Mouse (Mus musculus): ENCODE measurements around the gene Arhgap44. TPM values are rescaled to one million over a fixed set of nuclear protein-coding genes. Genes with fewer than 3 reads are reported as not detected.
A peak's percentile ranks its signal among the peaks of the same experiment; 100 is the strongest.

Gene Arhgap44
- polyA plus RNA-seq, 1 experiment = 0.45 TPM

DNA sequence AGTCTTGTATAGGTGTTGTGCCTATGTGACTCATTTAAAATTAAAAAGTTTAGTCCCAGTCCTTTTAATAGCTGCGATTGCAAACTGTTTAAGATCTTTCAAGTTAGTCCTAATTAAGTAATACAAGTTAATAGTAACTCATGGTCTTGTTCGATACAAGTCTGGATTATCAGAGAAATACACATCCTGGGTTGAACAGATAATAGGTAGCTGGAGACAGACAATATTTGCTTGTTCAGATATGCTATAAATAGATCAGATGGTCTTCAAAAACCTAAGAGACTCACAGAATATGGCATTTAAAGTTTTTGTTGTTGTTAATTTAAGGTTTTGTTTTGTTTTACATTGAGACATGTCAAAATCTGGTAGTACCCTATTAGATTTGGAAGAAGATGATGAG is 190.3 kb downstream of the Arhgap44 start:
- H3K4me1 ChIP-seq (ENCODE audit: control insufficient read depth, insufficient read depth, low read length) = no peaks in the 10 kb centered on the region
- 64% methylated on average over 2 of the region's 2 CpGs for WGBS
- no peak overlapping the region for H3K27ac ChIP-seq (ENCODE audit: control insufficient read depth, insufficient read depth, low read depth, low read length, poor library complexity)
- TF ChIP-seq POLR2A (IDR thresholded peaks at IDR 0.05; ENCODE audit: borderline replicate concordance, control insufficient read depth, low read depth, low read length) = no peak
- TF ChIP-seq CTCF (IDR thresholded peaks at IDR 0.05; ENCODE audit: control insufficient read depth, insufficient read depth, low read length) = no peak
- no peak overlapping the region for H3K4me3 ChIP-seq (replicated peaks; ENCODE audit: control insufficient read depth, low read depth, low read length)

DNA sequence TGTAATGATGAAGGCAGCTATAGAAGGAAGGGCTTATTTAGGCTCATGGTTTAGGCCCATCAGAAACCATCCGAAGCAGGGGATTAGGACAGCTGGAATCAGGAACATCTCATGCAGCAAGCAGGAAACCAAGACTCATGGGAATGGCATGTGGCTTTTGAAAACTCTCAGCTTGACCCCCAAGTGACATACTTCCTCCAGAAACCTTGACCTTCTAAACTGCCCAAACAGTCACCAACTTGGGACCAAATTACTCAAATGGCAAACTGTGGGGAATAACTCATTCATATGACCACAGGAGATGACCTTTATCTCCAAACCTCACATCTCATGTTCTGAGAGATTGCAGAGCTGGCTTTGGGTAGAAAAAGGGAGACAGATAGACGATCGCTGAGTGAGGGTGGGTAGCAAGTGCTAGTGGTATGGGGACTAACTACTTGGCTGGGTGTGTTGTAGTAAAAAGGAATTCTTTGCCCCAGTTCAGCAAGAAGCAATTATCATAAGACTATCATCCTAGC is 191.2 kb downstream of the Arhgap44 start:
- H3K4me3 ChIP-seq (replicated peaks; ENCODE audit: control insufficient read depth, low read depth, low read length) = no peak overlapping the region
- no peak for TF ChIP-seq CTCF (IDR thresholded peaks at IDR 0.05; ENCODE audit: control insufficient read depth, insufficient read depth, low read length)
- TF ChIP-seq POLR2A (IDR thresholded peaks at IDR 0.05; ENCODE audit: borderline replicate concordance, control insufficient read depth, low read depth, low read length) = no peak
- H3K27ac ChIP-seq (ENCODE audit: control insufficient read depth, insufficient read depth, low read depth, low read length, poor library complexity) = no peak overlapping the region
- 52% methylated on average over 3 of the region's 3 CpGs for WGBS
- no peaks in the 10 kb centered on the region for H3K4me1 ChIP-seq (ENCODE audit: control insufficient read depth, insufficient read depth, low read length)

DNA sequence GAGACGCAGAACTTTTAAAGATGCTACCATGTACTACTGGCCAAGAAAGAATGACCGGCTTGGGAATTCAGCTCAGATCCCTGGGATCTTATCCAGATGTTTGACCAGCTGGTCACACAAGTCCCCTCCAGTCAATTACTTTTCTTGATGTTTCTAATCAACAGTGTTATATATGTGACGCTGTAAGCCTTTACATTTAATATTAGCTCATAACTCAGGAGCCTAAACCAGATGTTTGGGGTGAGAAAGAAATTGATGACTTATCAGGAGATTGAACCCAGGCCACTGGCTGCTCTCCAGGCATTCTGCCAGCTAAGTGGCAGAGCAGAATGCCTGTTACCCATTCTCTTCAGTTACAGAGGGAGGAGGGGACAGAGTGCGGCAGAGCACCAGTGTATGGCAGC is 193.8 kb downstream of the Arhgap44 start:
- WGBS = 63% methylated on average over 4 of the region's 4 CpGs
- Histone ChIP-seq H3K4me1 (ENCODE audit: control insufficient read depth, insufficient read depth, low read length) (no peaks in the 10 kb centered on the region), H3K4me3 (replicated peaks; ENCODE audit: control insufficient read depth, low read depth, low read length) (no peak overlapping the region), H3K27ac (ENCODE audit: control insufficient read depth, insufficient read depth, low read depth, low read length, poor library complexity) (no peak overlapping the region)
- TF ChIP-seq CTCF (IDR thresholded peaks at IDR 0.05; ENCODE audit: control insufficient read depth, insufficient read depth, low read length) (no peak), POLR2A (IDR thresholded peaks at IDR 0.05; ENCODE audit: borderline replicate concordance, control insufficient read depth, low read depth, low read length) (no peak)

DNA sequence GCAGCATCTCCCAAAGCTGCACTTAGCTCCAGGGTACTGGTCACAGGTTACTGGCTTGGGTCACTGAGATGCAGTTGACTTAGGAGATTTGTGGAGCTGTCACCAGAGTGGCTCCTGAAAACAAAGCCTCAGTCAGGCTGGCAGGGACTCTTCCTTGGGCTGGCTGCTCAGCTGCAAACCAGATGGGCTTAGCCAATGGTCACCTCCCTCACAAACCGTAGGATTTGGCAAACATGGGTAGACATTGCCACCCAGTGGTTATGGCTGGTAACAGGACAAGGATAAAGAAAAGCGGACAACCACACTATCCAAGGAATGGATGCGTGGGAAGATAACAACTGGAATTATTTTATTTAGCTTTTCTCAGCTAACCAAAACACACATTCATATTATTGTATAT is 194.3 kb downstream of the Arhgap44 start:
- no peak overlapping the region for H3K4me3 ChIP-seq (replicated peaks; ENCODE audit: control insufficient read depth, low read depth, low read length)
- no peak overlapping the region for H3K27ac ChIP-seq (ENCODE audit: control insufficient read depth, insufficient read depth, low read depth, low read length, poor library complexity)
- WGBS = 9% methylated on average over 3 of the region's 3 CpGs
- TF ChIP-seq CTCF (IDR thresholded peaks at IDR 0.05; ENCODE audit: control insufficient read depth, insufficient read depth, low read length) (0 out of 2 replicates have a peak, but pooled peaks have one; percentile 32), POLR2A (IDR thresholded peaks at IDR 0.05; ENCODE audit: borderline replicate concordance, control insufficient read depth, low read depth, low read length) (no peak)
- H3K4me1 ChIP-seq (ENCODE audit: control insufficient read depth, insufficient read depth, low read length) = no peaks in the 10 kb centered on the region

DNA sequence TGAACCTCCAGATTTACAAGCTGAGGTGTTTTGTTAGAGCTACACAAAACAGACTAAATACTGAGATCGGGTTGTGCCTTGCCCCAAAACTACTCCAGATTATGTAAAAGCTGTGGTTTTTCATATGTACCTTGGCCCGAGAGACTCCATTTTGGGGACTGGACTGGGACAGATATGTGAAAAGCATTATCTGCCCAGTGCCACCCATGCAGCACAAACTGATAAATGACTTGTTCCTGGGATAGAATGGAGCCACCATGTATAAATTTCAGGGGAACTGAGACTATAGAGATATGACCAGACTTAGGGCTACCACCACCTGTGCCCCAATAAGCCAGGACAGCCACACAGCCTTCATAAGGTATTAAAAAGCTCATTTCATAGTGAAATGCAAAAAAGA is 200.1 kb downstream of the Arhgap44 start:
- TF ChIP-seq CTCF (IDR thresholded peaks at IDR 0.05; ENCODE audit: control insufficient read depth, insufficient read depth, low read length) (no peak), POLR2A (IDR thresholded peaks at IDR 0.05; ENCODE audit: borderline replicate concordance, control insufficient read depth, low read depth, low read length) (no peak)
- Histone ChIP-seq H3K27ac (ENCODE audit: control insufficient read depth, insufficient read depth, low read depth, low read length, poor library complexity) (no peak overlapping the region), H3K4me1 (ENCODE audit: control insufficient read depth, insufficient read depth, low read length) (no peaks in the 10 kb centered on the region), H3K4me3 (replicated peaks; ENCODE audit: control insufficient read depth, low read depth, low read length) (no peak overlapping the region)
- WGBS = 67% methylated on average over 2 of the region's 2 CpGs

DNA sequence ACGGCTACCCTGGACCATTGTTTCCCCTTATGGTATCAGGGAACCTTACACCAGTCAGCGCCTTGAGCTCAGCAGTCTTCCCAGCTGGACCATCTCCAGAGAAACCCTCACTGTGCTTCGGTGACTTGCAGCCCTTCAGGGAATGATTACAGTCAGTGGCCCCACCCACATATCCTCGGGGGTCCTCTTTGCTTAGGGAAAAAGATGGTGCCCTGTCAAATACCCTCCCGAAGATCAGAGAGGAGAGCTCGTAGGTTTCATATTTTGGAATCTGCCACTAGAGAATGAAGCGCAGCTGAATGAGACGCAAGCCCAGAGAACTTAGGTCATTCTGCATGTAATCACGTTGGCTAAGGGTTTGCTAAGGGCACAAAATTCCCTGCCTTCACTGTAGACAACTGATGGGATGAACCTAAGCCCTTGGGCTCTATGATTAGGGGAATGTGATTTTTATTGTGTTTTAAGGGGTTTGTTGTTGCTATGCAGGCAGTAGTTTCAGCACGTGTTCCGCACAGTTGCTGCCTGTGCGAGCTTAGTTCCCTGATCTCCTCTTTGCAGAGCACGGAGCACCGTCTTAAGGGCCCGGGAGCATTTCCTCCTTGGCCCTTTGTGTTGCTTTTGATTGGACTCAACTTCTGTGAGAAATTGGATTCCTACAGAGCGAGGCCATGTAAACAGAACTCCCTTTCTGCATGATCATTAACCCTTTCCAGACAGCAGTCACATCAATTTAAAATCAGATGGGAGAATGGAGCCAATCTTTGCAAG is 205.6 kb downstream of the Arhgap44 start:
- TF ChIP-seq POLR2A (IDR thresholded peaks at IDR 0.05; ENCODE audit: borderline replicate concordance, control insufficient read depth, low read depth, low read length) (no peak), CTCF (IDR thresholded peaks at IDR 0.05; ENCODE audit: control insufficient read depth, insufficient read depth, low read length) (no peak)
- 17% methylated on average over 16 of the region's 16 CpGs for WGBS
- Histone ChIP-seq H3K27ac (ENCODE audit: control insufficient read depth, insufficient read depth, low read depth, low read length, poor library complexity) (no peak overlapping the region), H3K4me1 (ENCODE audit: control insufficient read depth, insufficient read depth, low read length) (no peaks in the 10 kb centered on the region), H3K4me3 (replicated peaks; ENCODE audit: control insufficient read depth, low read depth, low read length) (no peak overlapping the region)

Other genes with a start within 250 kb of the Arhgap44 start
- gene Elac2, start 183.9 kb downstream of the Arhgap44 start, polyA plus RNA-seq (2011; ENCODE audit: insufficient read depth, insufficient read length, low replicate concordance, missing spikeins) = 3.1 and 8.0 TPM in 2 replicates
- not detected in 2 replicates for gene 1700086D15Rik, start 3.1 kb downstream of the Arhgap44 start, polyA plus RNA-seq (2011; ENCODE audit: insufficient read depth, insufficient read length, low replicate concordance, missing spikeins)
- gene Myocd, start 107.0 kb upstream of the Arhgap44 start, polyA plus RNA-seq (2011; ENCODE audit: insufficient read depth, insufficient read length, low replicate concordance, missing spikeins) = not detected in 2 replicates

All from bone marrow, adult 2 months (tissue).